8 mouse cellular contexts compared by ENCODE assay signal in the genomic region with DNA sequence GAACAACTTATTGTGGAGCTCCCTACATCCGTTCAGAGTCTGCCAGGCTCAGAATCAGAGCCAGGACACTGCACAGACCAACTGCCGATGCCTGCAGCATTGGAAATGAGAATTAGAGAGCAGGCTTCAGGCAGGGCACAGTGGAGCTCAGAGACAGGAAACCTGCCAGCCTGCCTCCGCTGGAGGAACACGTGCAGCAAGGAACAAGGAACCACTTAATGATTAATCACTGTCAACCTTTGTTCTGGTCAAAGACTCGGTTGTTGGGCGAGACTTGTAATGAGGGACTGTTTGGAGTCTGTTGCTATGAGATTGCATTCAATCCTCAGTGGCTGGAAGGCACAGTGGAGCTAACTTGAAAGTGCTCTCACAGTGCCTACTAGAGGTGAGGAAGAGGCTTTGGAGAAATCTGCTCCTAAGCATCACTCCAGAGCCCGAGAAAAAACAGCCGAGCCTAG.
A peak's percentile ranks its signal among the peaks of the same experiment; 100 is the strongest.
DNase-seq lines count a peak whose midpoint lies in the region; ATAC-seq and TF ChIP-seq lines count a peak whose summit lies in the region.
"Had no signal": no experiment of that assay in that cellular context is flagged by ENCODE, and none has a peak within 500 bp of the region (broad histone marks: within the 10 kb centered on the region; RNA-seq: fewer than 3 reads in every experiment).

No protein-coding gene starts in this region.

- peak; percentile 17 for DNase-seq in c-Kit-positive CD71-negative TER-119-negative erythroid progenitor cells, embryonic 14.5 days (ENCODE audit: low read depth)
- DNase-seq in embryo, embryonic 11 days = peak; percentile 77
- peak; percentile 24 to 34 for DNase-seq in heart, adult 2 months
- peak; percentile 94 for DNase-seq in kidney, adult 2 months
- peak; percentile 55 to 60 for DNase-seq in left cerebral cortex, postnatal 36 days (ENCODE audit: low spot score in 2 of 2)

- no peak overlapping the region for H3K9ac ChIP-seq in heart, adult 2 months (ENCODE audit: low read depth, low read length)
- H3K9ac ChIP-seq in stomach, embryonic 16.5 days (ENCODE audit: low read length) = peak overlapping the region; percentile 32; the same call in 1 of the 2 replicates

- TF ChIP-seq POLR2A in heart, adult 2 months (IDR thresholded peaks at IDR 0.05; ENCODE audit: insufficient read depth, low read depth, low read length) = no peak
- no peak for TF ChIP-seq POLR2A in kidney, adult 2 months (IDR thresholded peaks at IDR 0.05; ENCODE audit: low read depth, low read length)

- H3K9me3 ChIP-seq in stomach, embryonic 16.5 days (replicated peaks; ENCODE audit: control insufficient read depth, low read length) = no peaks in the 10 kb centered on the region

- H3K4me2 ChIP-seq in stomach, embryonic 16.5 days (ENCODE audit: low read depth, low read length) = peak overlapping the region; percentile 16; the same call in 1 of the 2 replicates

- no peak for TF ChIP-seq EP300 in heart, adult 2 months (IDR thresholded peaks at IDR 0.05; ENCODE audit: insufficient read depth, low read depth, low read length)

- H3K27me3 ChIP-seq in heart, adult 2 months (ENCODE audit: control insufficient read depth, insufficient read depth, low read length) = no peaks in the 10 kb centered on the region
- H3K27me3 ChIP-seq in kidney, adult 2 months (replicated peaks; ENCODE audit: control insufficient read depth, insufficient read depth, low read length) = no peaks in the 10 kb centered on the region
- H3K27me3 ChIP-seq in stomach, embryonic 16.5 days (ENCODE audit: control insufficient read depth, insufficient read depth, low read length) = no peaks in the 10 kb centered on the region

- no peaks in the 10 kb centered on the region for H3K79me2 ChIP-seq in heart, adult 2 months (replicated peaks; ENCODE audit: control insufficient read depth, insufficient read depth, low read length)

- peaks cover 3% of the 10 kb centered on the region; the same call in 1 of the 2 replicates for H3K36me3 ChIP-seq in heart, adult 2 months (ENCODE audit: control insufficient read depth, insufficient read depth, low read length)
- no peaks in the 10 kb centered on the region for H3K36me3 ChIP-seq in kidney, adult 2 months (ENCODE audit: control insufficient read depth, insufficient read depth, low read length)
- H3K36me3 ChIP-seq in stomach, embryonic 16.5 days (ENCODE audit: control insufficient read depth, insufficient read depth, low read length) = no peaks in the 10 kb centered on the region

- H3K4me3 ChIP-seq in heart, adult 2 months = no peak overlapping the region
- no peak overlapping the region for H3K4me3 ChIP-seq in kidney, adult 2 months (ENCODE audit: insufficient read depth, low read depth, low read length)
- H3K4me3 ChIP-seq in stomach, embryonic 16.5 days (replicated peaks; ENCODE audit: low read length) = no peak overlapping the region
- H3K4me3 ChIP-seq: erythroblast, embryonic 14.5 days had no signal

- H3K27ac ChIP-seq in heart, adult 2 months = no peak overlapping the region; the same call in 1 of the 2 replicates
- 0 out of 2 replicates have a peak overlapping the region, but pooled peaks have one; percentile 2 for H3K27ac ChIP-seq in kidney, adult 2 months (ENCODE audit: insufficient read depth, low read depth, low read length)
- peak overlapping the region; percentile 64 for H3K27ac ChIP-seq in stomach, embryonic 16.5 days (ENCODE audit: low read length)

- peak; percentile 68 for TF ChIP-seq CTCF in heart, adult 2 months (IDR thresholded peaks at IDR 0.05)
- peak; percentile 63; the same call in 1 of the 2 replicates for TF ChIP-seq CTCF in kidney, adult 2 months (conservative IDR thresholded peaks at IDR 0.05; ENCODE audit: insufficient read depth, insufficient read length, low read depth, low read length)

- peak; percentile 48; the same call in 1 of the 2 replicates for ATAC-seq in megakaryocyte-erythroid progenitor cell, adult 5-6 weeks (replicated peaks; ENCODE audit: low FRiP score, low TSS enrichment, poor library complexity, severe bottlenecking)
- ATAC-seq in stomach, embryonic 16.5 days (ENCODE audit: insufficient read depth, low FRiP score) = peak; percentile 97

- H3K4me1 ChIP-seq in heart, adult 2 months (ENCODE audit: control insufficient read depth, insufficient read depth, low read length) = peaks cover 5% of the 10 kb centered on the region
- peaks cover 6% of the 10 kb centered on the region for H3K4me1 ChIP-seq in kidney, adult 2 months (ENCODE audit: control insufficient read depth, insufficient read depth, low read length)
- H3K4me1 ChIP-seq in stomach, embryonic 16.5 days (ENCODE audit: control insufficient read depth, insufficient read depth, low read length) = 0 out of 2 replicates have a peak, but pooled peaks cover 11% of the 10 kb centered on the region

- intact Hi-C loops in heart, adult 2 months (cut with DNase I) = no loop called here
- intact Hi-C loops in left cerebral cortex, postnatal 36 days (cut with DNase I) = loop anchor here (2.0 kb wide), 1 partner anchor 383 kb away; no protein-coding TSS in a partner anchor

- WGBS in heart, adult 2 months = 10% methylated on average over 8 of the region's 8 CpGs
- 4% methylated on average over 8 of the region's 8 CpGs for WGBS in kidney, adult 2 months
- 8% methylated on average over 8 of the region's 8 CpGs for WGBS in stomach, embryonic 16.5 days

Comparison
In these comparisons a context has a peak if more than half of its experiments do, and no peak if none do; other contexts are left out.
1. DNase-seq: peak in every context shown above with its lines; median percentile 94 in kidney, adult 2 months; 77 in embryo, embryonic 11 days; 58 in left cerebral cortex, postnatal 36 days; 29 in heart, adult 2 months; 17 in c-Kit-positive CD71-negative TER-119-negative erythroid progenitor cells, embryonic 14.5 days.